18 mouse cellular contexts compared by ENCODE assay signal in genomic region chr13:115150602-115151001, GRCm38 (mm10). TPM values are rescaled to one million over a fixed set of nuclear protein-coding genes. Genes with fewer than 3 reads are reported as not detected.
DNase-seq lines count a peak whose midpoint lies in the region; ATAC-seq lines count a peak whose summit lies in the region.
"Had no signal": no experiment of that assay in that cellular context is flagged by ENCODE, and none has a peak within 500 bp of the region (broad histone marks: within the 10 kb centered on the region; RNA-seq: fewer than 3 reads in every experiment).

No protein-coding gene starts in this region.

- no peaks in the 10 kb centered on the region for H3K9me3 ChIP-seq in heart, embryonic 10.5 days
- no peaks in the 10 kb centered on the region for H3K9me3 ChIP-seq in kidney, embryonic 16.5 days (ENCODE audit: low read length)
- H3K9me3 ChIP-seq: heart, embryonic 13.5 days; hindbrain, embryonic 12.5 days; limb, embryonic 13.5 days; liver, embryonic 15.5 days; midbrain, embryonic 13.5 days had no signal

- no peak overlapping the region for H3K4me2 ChIP-seq in kidney, embryonic 16.5 days (replicated peaks; ENCODE audit: low read depth, low read length)
- H3K4me2 ChIP-seq: heart, embryonic 13.5 days; hindbrain, embryonic 12.5 days; limb, embryonic 13.5 days; liver, embryonic 15.5 days; midbrain, embryonic 13.5 days had no signal

- no peaks in the 10 kb centered on the region for H3K27me3 ChIP-seq in heart, embryonic 10.5 days (ENCODE audit: insufficient read depth, poor library complexity, severe bottlenecking)
- H3K27me3 ChIP-seq in kidney, embryonic 16.5 days (ENCODE audit: insufficient read depth, low read length), result no peaks in the 10 kb centered on the region
- H3K27me3 ChIP-seq: heart, embryonic 13.5 days; hindbrain, embryonic 12.5 days; limb, embryonic 13.5 days; liver, embryonic 15.5 days; midbrain, embryonic 13.5 days had no signal

- H3K9ac ChIP-seq in kidney, embryonic 16.5 days (replicated peaks; ENCODE audit: low read length), result no peak overlapping the region
- H3K9ac ChIP-seq: heart, embryonic 13.5 days; hindbrain, embryonic 12.5 days; limb, embryonic 13.5 days; liver, embryonic 15.5 days; midbrain, embryonic 13.5 days had no signal

- ATAC-seq in kidney, embryonic 16.5 days (ENCODE audit: low FRiP score, low TSS enrichment), result no peak
- ATAC-seq: midbrain, embryonic 13.5 days had no signal

- H3K27ac ChIP-seq in heart, embryonic 10.5 days, result no peak overlapping the region
- no peak overlapping the region for H3K27ac ChIP-seq in kidney, embryonic 16.5 days (ENCODE audit: low read length)
- H3K27ac ChIP-seq: heart, embryonic 13.5 days; hindbrain, embryonic 12.5 days; limb, embryonic 13.5 days; liver, embryonic 15.5 days; midbrain, embryonic 13.5 days had no signal

- H3K36me3 ChIP-seq in heart, embryonic 10.5 days, result no peaks in the 10 kb centered on the region
- no peaks in the 10 kb centered on the region for H3K36me3 ChIP-seq in kidney, embryonic 16.5 days (ENCODE audit: insufficient read depth, low read length)
- H3K36me3 ChIP-seq: heart, embryonic 13.5 days; hindbrain, embryonic 12.5 days; limb, embryonic 13.5 days; liver, embryonic 15.5 days; midbrain, embryonic 13.5 days had no signal

- H3K4me3 ChIP-seq in heart, embryonic 10.5 days, result no peak overlapping the region
- no peak overlapping the region for H3K4me3 ChIP-seq in kidney, embryonic 16.5 days (ENCODE audit: low read length)
- H3K4me3 ChIP-seq: heart, embryonic 13.5 days; hindbrain, embryonic 12.5 days; limb, embryonic 13.5 days; liver, embryonic 15.5 days; midbrain, embryonic 13.5 days; myocyte had no signal

- 90% methylated on average over 1 of the region's 1 CpGs for WGBS in heart, embryonic 10.5 days
- WGBS in kidney, embryonic 16.5 days, result 76% methylated on average over 1 of the region's 1 CpGs

- peak; percentile 43 to 67 for DNase-seq in heart, adult 18-20 months
- DNase-seq in heart, embryonic 10.5 days (ENCODE audit: low spot score), result no peak
- peak; percentile 77 for DNase-seq in kidney, adult 9 months
- DNase-seq in 416B (ENCODE audit: low read depth), result peak; percentile 11
- peak; percentile 24 for DNase-seq in lung, postnatal 10 days
- DNase-seq in adrenal gland, postnatal 14 days, result no peak
- DNase-seq: B cell, adult 2 months; cerebellum, adult 2 months; cerebellum, postnatal 36 days; thymus, postnatal 4 days had no signal

- H3K4me1 ChIP-seq in heart, embryonic 10.5 days, result no peaks in the 10 kb centered on the region
- H3K4me1 ChIP-seq in kidney, embryonic 16.5 days (ENCODE audit: insufficient read depth, low read length), result no peaks in the 10 kb centered on the region
- H3K4me1 ChIP-seq: hindbrain, embryonic 12.5 days; limb, embryonic 13.5 days; liver, embryonic 15.5 days; midbrain, embryonic 13.5 days had no signal

RNA-seq across cellular contexts. Expression of gene Itga1, which starts 48.8 kb away (rescaled TPM):
- 10 to 100 TPM; 31.0 to 34.9 TPM for total RNA-seq in heart, adult 18-20 months (2021)
- polyA plus RNA-seq in heart, embryonic 10.5 days (2016; fragmentation: Nextera tagmentation; extraction: Ambion mirVana), result 15.8 and 26.1 TPM in 2 replicates
- polyA plus RNA-seq in kidney, embryonic 16.5 days (2015; fragmentation: Nextera tagmentation; extraction: Ambion mirVana), result 32.2 and 32.5 TPM in 2 replicates
- total RNA-seq in adrenal gland, postnatal 14 days (2021), result 49.7 and 50.3 TPM in 2 replicates

RNA-seq across cellular contexts. Expression of gene Gm49395, which starts 48.9 kb away (rescaled TPM):
- 1 to 10 TPM; 4.4 to 8.6 TPM for total RNA-seq in heart, adult 18-20 months (2021)
- polyA plus RNA-seq in heart, embryonic 10.5 days (2016; fragmentation: Nextera tagmentation; extraction: Ambion mirVana), result 7.3 and 9.0 TPM in 2 replicates
- polyA plus RNA-seq in kidney, embryonic 16.5 days (2015; fragmentation: Nextera tagmentation; extraction: Ambion mirVana), result 6.7 and 8.8 TPM in 2 replicates
- total RNA-seq in adrenal gland, postnatal 14 days (2021), result 7.0 and 14.0 TPM in 2 replicates
- polyA plus RNA-seq: testis, adult 2 months had no signal

Comparison
In these comparisons a context has a peak if more than half of its experiments do, and no peak if none do; other contexts are left out.
1. DNase-seq: peak in heart, adult 18-20 months (2 of 2), kidney, adult 9 months (single experiment), 416B (single experiment) and lung, postnatal 10 days (single experiment); none in heart, embryonic 10.5 days (single experiment) and adrenal gland, postnatal 14 days (single experiment).